Mouse (Mus musculus): ENCODE measurements around the gene Ppm1b. TPM values are rescaled to one million over a fixed set of nuclear protein-coding genes. Genes with fewer than 3 reads are reported as not detected.

Gene Ppm1b
- total and polyA plus RNA-seq, 3 experiments, result 45.7 to 51.6 TPM; not detected in 1

GRCm38 (mm10) chr17:85023247-85024167 is 67.0 kb downstream of the Ppm1b start:
- no peak for TF ChIP-seq MXI1 (IDR thresholded peaks at IDR 0.05; ENCODE audit: low read depth, low read length)
- no peak for TF ChIP-seq JUND (IDR thresholded peaks at IDR 0.05; ENCODE audit: low read depth, low read length)
- TF ChIP-seq USF1 (IDR thresholded peaks at IDR 0.05; ENCODE audit: low read depth, low read length), result no peak
- peak; percentile 72 for TF ChIP-seq SMC3 (IDR thresholded peaks at IDR 0.05; ENCODE audit: low read depth, low read length)
- no peak for TF ChIP-seq RCOR1 (IDR thresholded peaks at IDR 0.05; ENCODE audit: low read depth, low read length)
- TF ChIP-seq MAZ (IDR thresholded peaks at IDR 0.05; ENCODE audit: low read depth, low read length), result peak; percentile 66; the same call in 1 of the 2 replicates
- TF ChIP-seq CTCF (IDR thresholded peaks at IDR 0.05 in 2 of 3, conservative IDR thresholded peaks at IDR 0.05 in 1 of 3; ENCODE audit: control insufficient read depth in 1 of 3, insufficient read depth in 1 of 3, low read depth in 2 of 3, low read length in 3 of 3, poor library complexity in 1 of 3, severe bottlenecking in 1 of 3), result peak; percentile 34 to 65 (median 41); a peak in 5 of 6 replicates
- no peak for TF ChIP-seq POLR2AphosphoS5 (IDR thresholded peaks at IDR 0.05; ENCODE audit: borderline replicate concordance, low read depth, low read length)
- peak; percentile 30; the same call in 1 of the 2 replicates for TF ChIP-seq SIN3A (IDR thresholded peaks at IDR 0.05; ENCODE audit: low read length)
- peak; percentile 17; the same call in 1 of the 2 replicates for TF ChIP-seq ZC3H11A (IDR thresholded peaks at IDR 0.05; ENCODE audit: low read depth, low read length)
- TF ChIP-seq POLR2A (IDR thresholded peaks at IDR 0.05; ENCODE audit: control insufficient read depth in 1 of 2, insufficient read depth in 1 of 2, low read depth in 1 of 2, low read length in 2 of 2, poor library complexity in 1 of 2), result no peak
- peak; percentile 41 for TF ChIP-seq RAD21 (IDR thresholded peaks at IDR 0.05; ENCODE audit: low read depth, low read length)
- TF ChIP-seq ELF1 (IDR thresholded peaks at IDR 0.05; ENCODE audit: low read depth, low read length), result no peak
- H3K36me3 ChIP-seq (ENCODE audit: control insufficient read depth in 1 of 2, insufficient read depth in 2 of 2, low read length in 2 of 2), result peaks cover 0 to 7% of the 10 kb centered on the region in 2 experiments; a peak in 2 of 4 replicates
- peaks cover 4 to 8% of the 10 kb centered on the region in 2 experiments for H3K4me1 ChIP-seq (ENCODE audit: control insufficient read depth in 1 of 2, insufficient read depth in 2 of 2, low read length in 2 of 2)
- DNase-seq (ENCODE audit: low read depth, low spot score), result peak; percentile 78
- H3K4me3 ChIP-seq (ENCODE audit: control insufficient read depth in 1 of 2, insufficient read depth in 1 of 2, low read depth in 2 of 2, low read length in 2 of 2), result no peak overlapping the region
- H3K9ac ChIP-seq (ENCODE audit: control insufficient read depth, low read depth, low read length, poor library complexity, severe bottlenecking), result no peak overlapping the region
- H3K79me2 ChIP-seq (ENCODE audit: control insufficient read depth, insufficient read depth, low read length, poor library complexity), result no peaks in the 10 kb centered on the region
- H3K27ac ChIP-seq (ENCODE audit: control insufficient read depth, low read depth, low read length), result no peak overlapping the region
- no peaks in the 10 kb centered on the region for H3K27me3 ChIP-seq (ENCODE audit: control insufficient read depth in 1 of 2, insufficient read depth in 2 of 2, low read length in 2 of 2)
- no peaks in the 10 kb centered on the region for H3K9me3 ChIP-seq (replicated peaks; ENCODE audit: insufficient read depth, low read length)

GRCm38 (mm10) chr17:85024237-85024636 is 67.7 kb downstream of the Ppm1b start:
- Histone ChIP-seq H3K9me3 (replicated peaks; ENCODE audit: insufficient read depth, low read length) (no peaks in the 10 kb centered on the region), H3K9ac (ENCODE audit: control insufficient read depth, low read depth, low read length, poor library complexity, severe bottlenecking) (no peak overlapping the region), H3K79me2 (ENCODE audit: control insufficient read depth, insufficient read depth, low read length, poor library complexity) (no peaks in the 10 kb centered on the region), H3K4me1 (ENCODE audit: control insufficient read depth in 1 of 2, insufficient read depth in 2 of 2, low read length in 2 of 2) (peaks cover under 1 to 3% of the 10 kb centered on the region in 2 experiments; a peak in 3 of 4 replicates), H3K36me3 (ENCODE audit: control insufficient read depth in 1 of 2, insufficient read depth in 2 of 2, low read length in 2 of 2) (peaks cover 0 to 1% of the 10 kb centered on the region in 2 experiments; a peak in 2 of 4 replicates), H3K27me3 (ENCODE audit: control insufficient read depth in 1 of 2, insufficient read depth in 2 of 2, low read length in 2 of 2) (no peaks in the 10 kb centered on the region), H3K4me3 (ENCODE audit: control insufficient read depth in 1 of 2, insufficient read depth in 1 of 2, low read depth in 2 of 2, low read length in 2 of 2) (no peak overlapping the region), H3K27ac (ENCODE audit: control insufficient read depth, low read depth, low read length) (no peak overlapping the region)
- no peak for TF ChIP-seq BHLHE40 (IDR thresholded peaks at IDR 0.05; ENCODE audit: borderline replicate concordance, low read depth, low read length)
- no peak for DNase-seq (ENCODE audit: low read depth, low spot score)

Measured in MEL (cell line).